Mouse (Mus musculus) kidney, postnatal 0 days (tissue): ENCODE data around the gene Supt3. TPM values are rescaled to one million over a fixed set of nuclear protein-coding genes. Genes with fewer than 3 reads are reported as not detected.

Experiments
- ATAC-seq: fragments of 200-750 bp; cut with Nextera tagmentation; replicated peaks from 2 replicates; pipeline ENCODE4 v1.8.0; 2017; ENCODE audit warnings: low read depth, moderate number of reproducible peaks, moderate TSS enrichment, moderate library complexity; ENCODE audit not compliant: low FRiP score
- DNase-seq: peaks from one replicate; pipeline ENCODE4 v3.0.0-alpha.2; 2016; ENCODE audit warnings: low spot score
- H3K27ac ChIP-seq: fragments of 300-500 bp; sonication (generic); 2 replicates; pipeline ENCODE4 v1.5.1; 2014; ENCODE audit warnings: mild to moderate bottlenecking
- H3K27me3 ChIP-seq: fragments of 300-500 bp; sonication (generic); 2 replicates; pipeline ENCODE4 v1.6.1; 2014; ENCODE audit warnings: low read length, mixed read lengths; ENCODE audit not compliant: insufficient read depth
- H3K36me3 ChIP-seq: fragments of 300-500 bp; sonication (generic); 2 replicates; pipeline ENCODE4 v1.6.1; 2014; ENCODE audit warnings: low read length, mixed read lengths; ENCODE audit not compliant: insufficient read depth
- H3K4me1 ChIP-seq: fragments of 300-500 bp; sonication (generic); replicated peaks from 2 replicates; pipeline ENCODE4 v1.6.1; 2014; ENCODE audit warnings: antibody characterized with exemption, low read length, mixed read lengths; ENCODE audit not compliant: insufficient read depth
- H3K4me2 ChIP-seq: fragments of 300-500 bp; sonication (generic); 2 replicates; pipeline ENCODE4 v1.6.1; 2014; ENCODE audit warnings: mild to moderate bottlenecking, low read length, moderate library complexity, mixed read lengths
- H3K4me3 ChIP-seq: fragments of 300-500 bp; sonication (generic); replicated peaks from 2 replicates; pipeline ENCODE4 v1.5.1; 2014; ENCODE audit warnings: low read depth, low read length
- H3K9ac ChIP-seq: fragments of 300-500 bp; sonication (generic); 2 replicates; pipeline ENCODE4 v1.6.1; 2014; ENCODE audit warnings: low read depth, low read length
- H3K9me3 ChIP-seq: fragments of 300-500 bp; sonication (generic); replicated peaks from 2 replicates; pipeline ENCODE4 v1.6.1; 2016; ENCODE audit warnings: low read length, inconsistent platforms, mixed read lengths
- CTCF ChIP-seq: IDR thresholded peaks from 2 replicates; pipeline ENCODE4 v1.5.1; 2016; ENCODE audit warnings: antibody characterized with exemption, low read depth, mild to moderate bottlenecking, moderate library complexity
- WGBS: fragments of 180-500 bp; shearing (Covaris S2); extraction: QIAGEN DNeasy Blood & Tissue Kit; methylation state at CpG from one replicate; pipeline ENCODE4 v1.1.7; 2014; 5-methylcytosine and 5-hydroxymethylcytosine counted together
- polyA plus RNA-seq: library from polyadenylated mRNA; unstranded; fragments of >200 nt; fragmentation: Nextera tagmentation; extraction: Ambion mirVana; gene quantifications from 2 replicates; pipeline ENCODE4 v1.2.1, GENCODE M21; 2015

Gene Supt3
- polyA plus RNA-seq, 1 experiment from 2014 or later: 19.2 TPM

- WGBS: 90% methylated on average over 12 of the region's 12 CpGs
- Histone ChIP-seq H3K36me3 (peaks cover 4% of the 10 kb centered on the region; the same call in 1 of the 2 replicates), H3K27ac (no peak overlapping the region), H3K4me3 (no peak overlapping the region), H3K4me1 (no peaks in the 10 kb centered on the region), H3K4me2 (no peak overlapping the region), H3K9me3 (no peaks in the 10 kb centered on the region), H3K9ac (no peak overlapping the region), H3K27me3 (no peaks in the 10 kb centered on the region)
- TF ChIP-seq CTCF: no peak
- no peak for ATAC-seq
- no peak for DNase-seq
These were observed 15.4 kb downstream of the Supt3 start for GRCm38 (mm10) chr17:44792218-44792917.

- H3K4me3 ChIP-seq: no peak overlapping the region
- 48% methylated on average over 3 of the region's 3 CpGs for WGBS
- no peaks in the 10 kb centered on the region for H3K36me3 ChIP-seq
- no peak overlapping the region for H3K27ac ChIP-seq
- H3K9me3 ChIP-seq: no peaks in the 10 kb centered on the region
- no peak overlapping the region for H3K4me2 ChIP-seq
- H3K9ac ChIP-seq: no peak overlapping the region
- no peaks in the 10 kb centered on the region for H3K4me1 ChIP-seq
- no peaks in the 10 kb centered on the region for H3K27me3 ChIP-seq
- no peak for ATAC-seq
- TF ChIP-seq CTCF: no peak
- DNase-seq: peak; percentile 10
These were observed 20.4 kb downstream of the Supt3 start for GRCm38 (mm10) chr17:44797331-44797730.

- no peak for TF ChIP-seq CTCF
- Histone ChIP-seq H3K9ac (no peak overlapping the region), H3K27me3 (no peaks in the 10 kb centered on the region), H3K27ac (no peak overlapping the region), H3K9me3 (no peaks in the 10 kb centered on the region), H3K36me3 (no peaks in the 10 kb centered on the region), H3K4me2 (no peak overlapping the region), H3K4me3 (no peak overlapping the region), H3K4me1 (no peaks in the 10 kb centered on the region)
- DNase-seq (no peak), ATAC-seq (no peak)
- WGBS: 75% methylated on average over 1 of the region's 1 CpGs
These were observed 30.1 kb downstream of the Supt3 start for GRCm38 (mm10) chr17:44807031-44807430.

- 0 out of 2 replicates have a peak, but pooled peaks cover 2% of the 10 kb centered on the region for H3K4me1 ChIP-seq
- no peak within 1 kb of the TSS for H3K9ac ChIP-seq
- no peak within 1 kb of the TSS for H3K4me3 ChIP-seq
- no peak within 1 kb of the TSS for H3K27ac ChIP-seq
- ATAC-seq: no peak
- H3K4me2 ChIP-seq: 0 out of 2 replicates have a peak within 1 kb of the TSS, but pooled peaks have one; percentile 13
- TF ChIP-seq CTCF: no peak
- 52% methylated on average over 3 of the region's 3 CpGs for WGBS
- peak; percentile 22 for DNase-seq
- H3K9me3 ChIP-seq: no peaks in the 10 kb centered on the region
- H3K27me3 ChIP-seq: no peaks in the 10 kb centered on the region
- H3K36me3 ChIP-seq: no peaks in the 10 kb centered on the region
These were observed 37.7 kb downstream of the Supt3 start, which contains the start of gene Runx2 for GRCm38 (mm10) chr17:44814508-44815175. TSS of gene Runx2 (minus strand) at chr17:44814797.

GRCm38 (mm10) chr17:44818825-44819224 lies 41.9 kb downstream of the Supt3 start:
- no peak for TF ChIP-seq CTCF
- Histone ChIP-seq H3K27me3 (no peaks in the 10 kb centered on the region), H3K36me3 (no peaks in the 10 kb centered on the region), H3K4me1 (0 out of 2 replicates have a peak, but pooled peaks cover 2% of the 10 kb centered on the region), H3K27ac (no peak overlapping the region), H3K9ac (no peak overlapping the region), H3K4me3 (no peak overlapping the region), H3K4me2 (no peak overlapping the region), H3K9me3 (no peaks in the 10 kb centered on the region)
- no peak for DNase-seq
- WGBS: 79% methylated on average over 2 of the region's 2 CpGs
- no peak for ATAC-seq

- no peaks in the 10 kb centered on the region for H3K36me3 ChIP-seq
- H3K4me3 ChIP-seq: no peak overlapping the region
- H3K27me3 ChIP-seq: no peaks in the 10 kb centered on the region
- ATAC-seq (no peak), DNase-seq (no peak)
- 81% methylated on average over 4 of the region's 4 CpGs for WGBS
- H3K27ac ChIP-seq: no peak overlapping the region
- no peak overlapping the region for H3K9ac ChIP-seq
- H3K4me1 ChIP-seq: 0 out of 2 replicates have a peak, but pooled peaks cover 2% of the 10 kb centered on the region
- no peaks in the 10 kb centered on the region for H3K9me3 ChIP-seq
- no peak overlapping the region for H3K4me2 ChIP-seq
- no peak for TF ChIP-seq CTCF
These were observed 42.9 kb downstream of the Supt3 start for GRCm38 (mm10) chr17:44819816-44820215.
